In genomic region chr12:76578465-76578864, GRCm38 (mm10) we compare ENCODE assay signal across 27 mouse cellular contexts. TPM values are rescaled to one million over a fixed set of nuclear protein-coding genes. Genes with fewer than 3 reads are reported as not detected.
DNase-seq lines count a peak whose midpoint lies in the region; ATAC-seq and TF ChIP-seq lines count a peak whose summit lies in the region.
"Had no signal": no experiment of that assay in that cellular context is flagged by ENCODE, and none has a peak within 500 bp of the region (broad histone marks: within the 10 kb centered on the region; RNA-seq: fewer than 3 reads in every experiment).

No protein-coding gene starts in this region.

- ATAC-seq in heart, postnatal 0 days (ENCODE audit: insufficient read depth, low read depth): no peak
- no peak for ATAC-seq in heart, embryonic 12.5 days (ENCODE audit: insufficient number of reproducible peaks, low FRiP score)
- peak; percentile 70 for ATAC-seq in intestine, postnatal 0 days
- ATAC-seq: forebrain, embryonic 16.5 days; liver, embryonic 12.5 days; liver, postnatal 0 days; midbrain, embryonic 13.5 days had no signal

- TF ChIP-seq CTCF in heart, postnatal 0 days (IDR thresholded peaks at IDR 0.05; ENCODE audit: low read depth): no peak
- no peak for TF ChIP-seq CTCF in intestine, postnatal 0 days (IDR thresholded peaks at IDR 0.05; ENCODE audit: low read depth)

- H3K9me3 ChIP-seq in heart, postnatal 0 days (replicated peaks; ENCODE audit: control insufficient read depth, low read length): no peaks in the 10 kb centered on the region
- H3K9me3 ChIP-seq in heart, embryonic 12.5 days (replicated peaks): no peaks in the 10 kb centered on the region
- H3K9me3 ChIP-seq in intestine, postnatal 0 days (ENCODE audit: control insufficient read depth): no peaks in the 10 kb centered on the region
- H3K9me3 ChIP-seq: G1E; heart, embryonic 10.5 days; liver, embryonic 12.5 days; midbrain, embryonic 13.5 days; neural tube, embryonic 13.5 days had no signal

- no peak overlapping the region for H3K4me2 ChIP-seq in heart, postnatal 0 days (ENCODE audit: low read depth, low read length)
- no peak overlapping the region for H3K4me2 ChIP-seq in heart, embryonic 12.5 days
- H3K4me2 ChIP-seq in intestine, postnatal 0 days (replicated peaks; ENCODE audit: low read depth): no peak overlapping the region
- H3K4me2 ChIP-seq: hindbrain, embryonic 14.5 days; liver, embryonic 12.5 days; midbrain, embryonic 13.5 days; neural tube, embryonic 13.5 days had no signal

- no peaks in the 10 kb centered on the region for H3K27me3 ChIP-seq in heart, postnatal 0 days (ENCODE audit: control insufficient read depth, insufficient read depth, low read length)
- H3K27me3 ChIP-seq in heart, embryonic 12.5 days (replicated peaks): no peaks in the 10 kb centered on the region
- H3K27me3 ChIP-seq in intestine, postnatal 0 days (replicated peaks; ENCODE audit: control insufficient read depth, insufficient read depth, low read length): no peaks in the 10 kb centered on the region
- H3K27me3 ChIP-seq: midbrain, embryonic 13.5 days; neural tube, embryonic 13.5 days had no signal

- no peak overlapping the region for H3K9ac ChIP-seq in heart, postnatal 0 days (replicated peaks; ENCODE audit: low read depth, low read length)
- no peak overlapping the region for H3K9ac ChIP-seq in heart, embryonic 12.5 days
- H3K9ac ChIP-seq in intestine, postnatal 0 days (ENCODE audit: low read depth, low read length): no peak overlapping the region
- H3K9ac ChIP-seq: hindbrain, embryonic 14.5 days; liver, embryonic 12.5 days; liver, postnatal 0 days; midbrain, embryonic 13.5 days; neural tube, embryonic 13.5 days had no signal

- H3K4me3 ChIP-seq in heart, postnatal 0 days (ENCODE audit: low read depth, low read length): no peak overlapping the region
- no peak overlapping the region for H3K4me3 ChIP-seq in heart, embryonic 12.5 days
- no peak overlapping the region for H3K4me3 ChIP-seq in intestine, postnatal 0 days (ENCODE audit: low read depth, low read length)
- H3K4me3 ChIP-seq: erythroblast, embryonic 14.5 days; heart, embryonic 10.5 days; liver, embryonic 12.5 days; midbrain, embryonic 13.5 days; neural tube, embryonic 13.5 days had no signal

- TF ChIP-seq EP300 in heart, postnatal 0 days (IDR thresholded peaks at IDR 0.05; ENCODE audit: low read depth): no peak

- WGBS in heart, postnatal 0 days: 80% methylated on average over 2 of the region's 2 CpGs
- WGBS in heart, embryonic 12.5 days: 81% methylated on average over 2 of the region's 2 CpGs
- WGBS in intestine, postnatal 0 days: 42% methylated on average over 2 of the region's 2 CpGs

- H3K36me3 ChIP-seq in heart, postnatal 0 days (replicated peaks; ENCODE audit: control insufficient read depth, insufficient read depth, low read length): peaks cover 58% of the 10 kb centered on the region
- H3K36me3 ChIP-seq in heart, embryonic 12.5 days: peaks cover 62% of the 10 kb centered on the region
- H3K36me3 ChIP-seq in intestine, postnatal 0 days (ENCODE audit: control insufficient read depth, insufficient read depth): peaks cover 72% of the 10 kb centered on the region
- H3K36me3 ChIP-seq: midbrain, embryonic 13.5 days had no signal

- peaks cover 14% of the 10 kb centered on the region; the same call in 1 of the 2 replicates for H3K4me1 ChIP-seq in heart, postnatal 0 days (ENCODE audit: control insufficient read depth, insufficient read depth)
- H3K4me1 ChIP-seq in heart, embryonic 12.5 days (replicated peaks): peaks cover 17% of the 10 kb centered on the region
- 0 out of 2 replicates have a peak, but pooled peaks cover 4% of the 10 kb centered on the region for H3K4me1 ChIP-seq in intestine, postnatal 0 days (replicated peaks; ENCODE audit: control insufficient read depth, insufficient read depth, low read length)

- DNase-seq in adrenal gland, postnatal 10 days: peak; percentile 55
- DNase-seq in adrenal gland, adult 18-20 months (ENCODE audit: low spot score in 2 of 2): no peak
- DNase-seq in heart, postnatal 0 days (ENCODE audit: low spot score): no peak
- peak; percentile 40 for DNase-seq in kidney, postnatal 14 days
- DNase-seq in kidney, postnatal 4 days: no peak
- no peak for DNase-seq in urinary bladder, postnatal 25 days (ENCODE audit: low spot score)
- DNase-seq: cerebellum, adult 11-12 months; cerebellum, postnatal 14 days; gastrocnemius, postnatal 10 days; heart, postnatal 10 days; layer of hippocampus, postnatal 36 days; left cerebral cortex, postnatal 4 days; liver, postnatal 0 days; right cerebral cortex, postnatal 4 days; thymus, adult 2 months; thymus, postnatal 4 days had no signal

- peak overlapping the region; percentile 25; the same call in 1 of the 2 replicates for H3K27ac ChIP-seq in heart, postnatal 0 days (ENCODE audit: low read depth)
- no peak overlapping the region for H3K27ac ChIP-seq in heart, embryonic 12.5 days (ENCODE audit: poor library complexity, severe bottlenecking)
- H3K27ac ChIP-seq in intestine, postnatal 0 days (ENCODE audit: low read depth, low read length): peak overlapping the region; percentile 43
- H3K27ac ChIP-seq: heart, embryonic 10.5 days; hindbrain, embryonic 14.5 days; liver, embryonic 12.5 days; macrophage; midbrain, embryonic 13.5 days; neural tube, embryonic 13.5 days had no signal

RNA-seq across cellular contexts. Expression of gene Plekhg3, which starts 47.8 kb away (rescaled TPM):
- 10 to 100 TPM; 21.1 to 22.0 TPM for total RNA-seq in adrenal gland, postnatal 10 days (2021)
- 10 to 100 TPM in 1 of 2 experiments, 1 to 10 TPM in 1; 8.6 to 11.9 TPM for total RNA-seq in adrenal gland, adult 18-20 months (2021)
- total RNA-seq in heart, postnatal 0 days (2014; rRNA removed; ENCODE audit: low replicate concordance): 17.7 and 21.7 TPM in 2 replicates
- polyA plus RNA-seq in heart, postnatal 0 days (2015; fragmentation: Nextera tagmentation; extraction: Ambion mirVana): 3.7 TPM in 2 replicates
- 8.2 and 10.3 TPM in 2 replicates for polyA plus RNA-seq in heart, embryonic 12.5 days (2016; fragmentation: Nextera tagmentation; extraction: Ambion mirVana)
- 5.7 and 7.5 TPM in 2 replicates for polyA plus RNA-seq in intestine, postnatal 0 days (2015; fragmentation: Nextera tagmentation; extraction: Ambion mirVana)

Comparison
In these comparisons a context has a peak if more than half of its experiments do, and no peak if none do; other contexts are left out.
1. DNase-seq: peak in adrenal gland, postnatal 10 days (single experiment) and kidney, postnatal 14 days (single experiment); none in adrenal gland, adult 18-20 months (0 of 2), heart, postnatal 0 days (single experiment), kidney, postnatal 4 days (0 of 2) and urinary bladder, postnatal 25 days (single experiment).